Mouse (Mus musculus) testis, adult 2 months (tissue): ENCODE results near the gene Iqcn. TPM values are rescaled to one million over a fixed set of nuclear protein-coding genes. Genes with fewer than 3 reads are reported as not detected.
A peak's percentile ranks its signal among the peaks of the same experiment; 100 is the strongest.

Experiments used
- H3K27ac ChIP-seq: fragments of 200-500 bp; 2 replicates; pipeline ENCODE4 v1.5.1; 2012; ENCODE audit warnings: low read depth, low read length; ENCODE audit not compliant: control insufficient read depth, insufficient read depth
- H3K27me3 ChIP-seq: fragments of 200-500 bp; 2 replicates; pipeline ENCODE4 v1.6.1; 2012; ENCODE audit warnings: mild to moderate bottlenecking, low read length, moderate library complexity; ENCODE audit not compliant: control insufficient read depth, insufficient read depth
- H3K36me3 ChIP-seq: fragments of 200-500 bp; 2 replicates; pipeline ENCODE4 v1.6.1; 2012; ENCODE audit warnings: mild to moderate bottlenecking, low read length; ENCODE audit not compliant: control insufficient read depth, insufficient read depth
- H3K4me1 ChIP-seq: fragments of 200-500 bp; 2 replicates; pipeline ENCODE4 v1.6.1; 2012; ENCODE audit warnings: low read length; ENCODE audit not compliant: control insufficient read depth, insufficient read depth
- H3K4me3 ChIP-seq: fragments of 200-500 bp; 2 replicates; pipeline ENCODE4 v1.5.1; 2012; ENCODE audit warnings: low read depth, mild to moderate bottlenecking, low read length, moderate library complexity, mixed read lengths; ENCODE audit not compliant: control insufficient read depth
- CTCF ChIP-seq: fragments of 200-500 bp; IDR thresholded peaks from 2 replicates; pipeline ENCODE4 v1.5.1; 2012; ENCODE audit warnings: low read depth, mild to moderate bottlenecking, inconsistent platforms, low read length, moderate library complexity; ENCODE audit not compliant: control insufficient read depth, insufficient read depth, insufficient replicate concordance
- POLR2A ChIP-seq: fragments of 200-500 bp; IDR thresholded peaks from 2 replicates; pipeline ENCODE4 v1.6.1; 2012; ENCODE audit warnings: low read depth, mild to moderate bottlenecking, inconsistent platforms, low read length, moderate library complexity; ENCODE audit not compliant: control insufficient read depth
- polyA plus RNA-seq: library from polyadenylated mRNA; depleted of rRNA; stranded (reverse); fragments of >200 nt; gene quantifications from 2 replicates; pipeline ENCODE4 v1.2.3, GENCODE M21; 2012

Iqcn gene
- polyA plus RNA-seq, 1 experiment = 302 TPM

GRCm38 (mm10) chr8:70760350-70760749 is 57.1 kb downstream of the Iqcn start:
- Histone ChIP-seq H3K4me3 (peak overlapping the region; percentile 81), H3K4me1 (peaks cover 15% of the 10 kb centered on the region), H3K36me3 (no peaks in the 10 kb centered on the region), H3K27me3 (no peaks in the 10 kb centered on the region), H3K27ac (peak overlapping the region; percentile 39)
- TF ChIP-seq POLR2A (no peak), CTCF (no peak)

DNA sequence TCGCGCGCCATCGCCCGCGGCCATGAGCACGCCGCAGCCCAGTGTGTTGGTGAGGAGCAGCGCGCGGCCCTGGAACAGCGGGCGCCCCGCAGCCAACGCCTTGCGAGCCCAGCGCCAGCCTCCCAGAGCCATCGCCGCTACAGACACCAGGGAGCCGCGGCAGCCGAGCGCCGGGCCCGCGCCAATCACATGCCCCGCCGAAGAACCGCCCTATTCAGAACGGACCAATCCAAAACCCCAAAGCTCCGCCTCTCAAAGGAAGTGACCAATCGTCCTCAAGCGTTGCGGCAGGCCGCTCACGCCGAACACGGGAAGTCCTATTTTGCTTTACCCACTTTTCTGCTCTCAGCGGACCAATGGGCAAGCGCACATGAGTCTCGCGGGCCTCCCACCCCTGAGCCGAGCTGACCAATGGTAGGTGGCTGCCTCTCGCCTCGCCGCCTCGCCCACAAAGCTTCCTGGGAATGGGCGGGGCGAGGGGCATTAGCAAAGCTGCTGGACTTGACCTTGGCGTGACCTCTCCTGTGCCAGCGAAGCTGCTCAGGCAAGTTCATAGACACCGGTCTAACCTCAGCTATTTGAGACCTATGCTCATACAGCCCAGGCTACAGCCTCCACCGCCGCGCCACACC is 57.6 kb downstream of the Iqcn start, which contains the start of gene Mpv17l2:
Gene Mpv17l2, minus strand, starts transcription at position 172 of the 632 bp plus-strand sequence.
- no peaks in the 10 kb centered on the region for H3K27me3 ChIP-seq
- TF ChIP-seq POLR2A (peak; percentile 72), CTCF (no peak)
- H3K4me1 ChIP-seq = peaks cover 15% of the 10 kb centered on the region
- H3K36me3 ChIP-seq = no peaks in the 10 kb centered on the region
- peak within 1 kb of the TSS; percentile 81 for H3K4me3 ChIP-seq
- H3K27ac ChIP-seq = peak within 1 kb of the TSS; percentile 70

- H3K36me3 ChIP-seq = no peaks in the 10 kb centered on the region
- H3K4me3 ChIP-seq = no peak overlapping the region
- no peak for TF ChIP-seq POLR2A
- no peak for TF ChIP-seq CTCF
- no peaks in the 10 kb centered on the region for H3K27me3 ChIP-seq
- peaks cover 23% of the 10 kb centered on the region for H3K4me1 ChIP-seq
- no peak overlapping the region for H3K27ac ChIP-seq
These were observed 58.9 kb downstream of the Iqcn start for GRCm38 (mm10) chr8:70762118-70762517.

DNA sequence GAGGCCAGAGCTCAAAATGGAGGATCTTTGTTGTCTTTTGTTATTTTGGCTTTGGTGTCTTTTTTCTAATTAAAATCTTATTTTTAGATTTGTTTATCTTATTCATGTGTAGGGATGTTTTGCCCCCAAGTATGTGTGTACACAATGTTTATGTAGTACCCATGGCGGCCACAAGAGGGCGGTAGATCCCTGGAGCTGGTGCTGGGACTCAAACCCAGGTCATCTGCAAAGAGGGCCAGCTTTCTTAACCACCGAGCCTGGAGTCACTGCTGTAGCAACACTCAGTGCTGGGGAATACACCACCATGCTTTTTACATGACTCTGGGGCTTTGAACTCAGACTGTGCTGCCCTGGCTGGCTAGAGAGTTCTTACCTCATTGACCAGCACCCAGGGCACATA is 60.1 kb downstream of the Iqcn start:
- Histone ChIP-seq H3K4me3 (no peak overlapping the region), H3K36me3 (no peaks in the 10 kb centered on the region), H3K4me1 (peaks cover 23% of the 10 kb centered on the region), H3K27me3 (no peaks in the 10 kb centered on the region), H3K27ac (no peak overlapping the region)
- TF ChIP-seq POLR2A = no peak
- TF ChIP-seq CTCF = peak; percentile 88; the same call in 1 of the 2 replicates

DNA sequence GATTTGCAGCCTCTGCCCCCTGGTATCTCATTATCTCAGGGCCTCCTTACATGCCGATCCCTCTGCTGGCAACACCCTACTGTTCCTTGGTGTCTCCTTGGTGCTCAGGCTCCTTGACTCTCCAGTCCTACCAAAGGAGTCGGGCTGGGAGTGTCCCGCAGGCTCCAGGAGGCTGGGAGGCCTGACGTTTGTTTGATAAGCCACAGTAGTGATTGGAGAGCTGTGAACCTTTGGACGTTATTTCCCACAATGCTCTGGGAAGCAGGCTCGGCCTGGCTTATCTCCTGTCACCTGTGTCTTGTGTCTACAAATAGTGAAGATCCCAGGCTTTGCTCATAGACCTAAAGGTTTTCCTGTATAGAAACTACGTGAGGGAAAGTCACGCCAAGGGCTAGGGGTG is 60.8 kb downstream of the Iqcn start:
- no peak overlapping the region for H3K4me3 ChIP-seq
- no peak overlapping the region for H3K27ac ChIP-seq
- peaks cover 23% of the 10 kb centered on the region for H3K4me1 ChIP-seq
- TF ChIP-seq CTCF = no peak
- TF ChIP-seq POLR2A = no peak
- H3K27me3 ChIP-seq = no peaks in the 10 kb centered on the region
- H3K36me3 ChIP-seq = no peaks in the 10 kb centered on the region

DNA sequence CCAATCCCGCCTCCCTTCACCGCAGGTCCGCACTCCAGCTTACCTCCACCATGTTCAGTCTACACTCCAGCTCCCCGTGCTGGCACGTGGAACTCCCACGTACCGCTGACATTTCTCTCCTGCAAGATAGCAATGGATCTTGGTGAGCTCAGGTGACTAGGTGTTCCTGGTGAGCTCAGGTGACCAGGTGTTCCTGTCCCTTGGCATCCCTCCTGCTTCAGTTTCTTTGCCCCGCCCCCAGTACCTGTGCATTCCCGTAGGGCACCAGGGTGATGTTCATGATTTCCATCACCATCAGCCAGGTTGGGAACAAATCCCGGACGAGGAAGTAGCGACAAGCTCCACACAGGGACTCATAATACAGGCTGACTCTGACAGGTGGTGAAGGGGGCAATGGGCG is 61.4 kb downstream of the Iqcn start:
- H3K36me3 ChIP-seq = no peaks in the 10 kb centered on the region
- TF ChIP-seq POLR2A = no peak
- TF ChIP-seq CTCF = no peak
- H3K4me3 ChIP-seq = no peak overlapping the region
- no peak overlapping the region for H3K27ac ChIP-seq
- peaks cover 23% of the 10 kb centered on the region for H3K4me1 ChIP-seq
- H3K27me3 ChIP-seq = no peaks in the 10 kb centered on the region

GRCm38 (mm10) chr8:70765329-70765728 is 62.1 kb downstream of the Iqcn start:
- H3K4me3 ChIP-seq = no peak overlapping the region
- H3K27me3 ChIP-seq = no peaks in the 10 kb centered on the region
- H3K36me3 ChIP-seq = no peaks in the 10 kb centered on the region
- H3K27ac ChIP-seq = no peak overlapping the region
- TF ChIP-seq CTCF = no peak
- no peak for TF ChIP-seq POLR2A
- H3K4me1 ChIP-seq = peaks cover 16% of the 10 kb centered on the region
